Mouse (Mus musculus) kidney, postnatal 10 days (tissue): ENCODE results near the gene Supt20.
"Not testable (repeated sequence)": the region's sequence is repeated elsewhere in the genome, so short reads cannot be mapped to it uniquely, and the experiment has no call there.

Experiments used
- DNase-seq: peaks from one replicate; pipeline ENCODE4 v3.0.0; 2021; ENCODE audit warnings: mixed read lengths

Gene Supt20

GRCm38 (mm10) chr3:54759211-54759610 lies 66.6 kb downstream of the Supt20 start:
- DNase-seq = no peak

DNA sequence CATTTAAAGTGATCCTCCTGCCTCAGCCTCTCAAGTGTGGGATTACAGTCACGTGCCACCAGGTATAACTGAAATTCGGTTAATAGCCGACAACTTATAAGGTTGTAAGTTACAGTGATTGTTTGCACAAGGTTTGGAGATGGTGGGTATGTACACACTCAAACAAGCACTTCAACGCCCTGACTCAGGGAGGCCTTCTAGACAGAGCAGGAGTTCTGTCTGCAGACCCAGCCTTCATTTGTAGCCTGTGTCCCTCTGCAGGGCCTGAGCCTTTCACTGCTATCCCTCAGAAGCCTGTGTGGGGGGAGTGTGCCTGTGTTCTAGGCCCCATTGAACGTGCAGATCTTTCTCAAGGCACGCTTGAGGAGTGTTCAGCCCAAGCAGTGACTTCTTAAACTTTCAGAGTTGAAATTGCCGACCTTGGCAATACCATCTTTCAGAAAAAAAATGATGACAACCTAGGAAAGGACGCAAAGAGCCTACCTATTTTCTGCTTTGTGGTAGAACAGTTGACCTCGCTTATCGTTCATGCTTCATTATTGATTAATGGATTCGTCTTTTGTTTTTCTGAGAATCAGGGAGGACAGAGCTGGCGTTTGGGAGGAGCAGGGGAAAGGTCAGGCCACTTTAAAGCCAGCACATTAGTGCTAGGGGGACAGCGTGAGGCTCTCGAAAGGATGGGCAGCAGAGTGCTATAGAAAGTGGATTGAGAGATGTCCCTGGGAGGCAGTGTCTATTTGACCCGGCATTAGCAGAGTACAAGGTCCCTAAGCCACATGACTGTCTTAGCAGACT lies 67.9 kb downstream of the Supt20 start:
- DNase-seq = no peak

- DNase-seq = no peak
These were observed 68.7 kb downstream of the Supt20 start for GRCm38 (mm10) chr3:54761258-54761657.

DNA sequence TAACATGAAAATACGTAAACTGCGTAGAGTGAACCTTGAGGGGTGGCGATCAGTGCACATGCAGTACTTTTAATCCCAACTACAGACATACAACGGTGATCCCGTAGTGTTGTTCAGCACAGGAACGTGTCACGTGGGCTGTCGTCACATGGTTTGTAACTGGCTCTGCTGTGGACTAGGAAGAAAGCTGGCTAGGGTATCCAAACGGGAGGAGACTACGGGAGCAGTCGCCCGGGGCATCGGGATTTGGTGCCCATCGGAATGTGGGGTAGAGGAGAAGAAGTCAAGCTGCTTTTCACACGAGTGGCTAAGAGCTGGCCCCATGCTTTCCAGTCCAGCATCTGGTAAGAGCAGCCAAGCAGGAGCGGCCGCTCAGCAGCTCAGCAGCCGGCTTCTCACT lies 71.8 kb downstream of the Supt20 start:
- DNase-seq = peak; percentile 42

DNA sequence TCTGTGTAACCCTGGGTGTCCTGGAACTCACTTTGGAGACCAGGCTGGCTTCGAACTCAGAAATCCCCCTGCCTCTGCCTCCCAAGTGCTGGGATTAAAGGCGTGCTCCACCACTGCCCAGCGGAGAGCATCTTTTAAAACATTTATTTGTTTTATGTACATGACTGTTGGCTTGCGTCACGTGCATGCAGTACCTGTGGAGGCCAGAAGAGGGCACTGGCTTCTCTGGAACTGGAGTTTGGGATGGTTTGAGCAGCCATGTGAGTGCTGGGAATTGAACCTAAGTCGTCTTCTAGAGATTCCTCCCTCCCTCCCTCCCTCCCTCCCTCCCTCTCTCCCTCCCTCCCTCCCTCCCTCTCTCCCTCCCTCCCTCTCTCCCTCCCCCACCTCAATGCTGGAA lies 72.9 kb downstream of the Supt20 start:
- not testable (repeated sequence) for DNase-seq

- no peak for DNase-seq
These were observed 73.4 kb downstream of the Supt20 start for GRCm38 (mm10) chr3:54766034-54766433.

DNA sequence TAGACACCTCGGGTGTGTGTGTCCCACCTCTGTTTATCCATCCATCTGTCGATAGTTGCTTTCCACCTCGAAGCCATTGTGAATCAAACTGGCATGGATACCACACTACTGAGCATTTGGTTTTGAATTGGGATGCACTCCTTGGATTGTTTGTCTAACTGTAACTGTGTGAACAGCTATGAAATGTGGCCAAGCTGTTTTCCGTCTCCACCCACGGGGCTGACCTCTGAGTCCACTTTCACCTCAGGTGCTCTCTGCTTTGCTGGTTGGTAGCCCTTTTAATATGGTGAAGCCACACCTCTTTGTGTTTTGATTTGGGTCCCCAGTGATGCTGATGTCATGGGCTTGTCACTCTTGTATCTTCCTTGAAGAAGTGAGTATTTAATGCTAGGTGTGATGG lies 74.2 kb downstream of the Supt20 start:
- DNase-seq = no peak

DNA sequence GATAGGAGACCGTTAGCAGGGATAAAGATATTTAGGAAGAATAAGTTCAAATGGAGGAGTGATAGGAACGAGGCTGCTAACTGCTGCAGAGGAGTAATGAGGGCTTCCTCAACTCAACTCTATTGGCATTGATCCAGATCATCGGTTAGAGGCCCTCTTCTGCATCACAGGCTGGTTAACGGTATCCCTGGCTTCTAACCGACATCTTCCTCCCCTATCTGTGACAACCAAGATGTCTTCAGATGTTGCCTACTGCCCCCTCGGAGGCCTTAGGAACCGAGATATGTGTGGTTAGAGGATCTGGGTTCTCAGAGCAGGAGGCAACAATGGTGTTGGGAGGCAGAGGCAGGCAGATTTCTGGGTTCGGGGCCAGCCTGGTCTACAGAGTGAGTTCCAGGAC lies 76.0 kb downstream of the Supt20 start:
- no peak for DNase-seq

- DNase-seq = no peak
These were observed 77.0 kb downstream of the Supt20 start for GRCm38 (mm10) chr3:54769349-54770275.

- DNase-seq = no peak
These were observed 81.0 kb downstream of the Supt20 start for GRCm38 (mm10) chr3:54773613-54774012.

- no peak for DNase-seq
These were observed 83.5 kb downstream of the Supt20 start for GRCm38 (mm10) chr3:54775989-54776631.
